8 mouse cellular contexts compared by ENCODE assay signal in the genomic region with DNA sequence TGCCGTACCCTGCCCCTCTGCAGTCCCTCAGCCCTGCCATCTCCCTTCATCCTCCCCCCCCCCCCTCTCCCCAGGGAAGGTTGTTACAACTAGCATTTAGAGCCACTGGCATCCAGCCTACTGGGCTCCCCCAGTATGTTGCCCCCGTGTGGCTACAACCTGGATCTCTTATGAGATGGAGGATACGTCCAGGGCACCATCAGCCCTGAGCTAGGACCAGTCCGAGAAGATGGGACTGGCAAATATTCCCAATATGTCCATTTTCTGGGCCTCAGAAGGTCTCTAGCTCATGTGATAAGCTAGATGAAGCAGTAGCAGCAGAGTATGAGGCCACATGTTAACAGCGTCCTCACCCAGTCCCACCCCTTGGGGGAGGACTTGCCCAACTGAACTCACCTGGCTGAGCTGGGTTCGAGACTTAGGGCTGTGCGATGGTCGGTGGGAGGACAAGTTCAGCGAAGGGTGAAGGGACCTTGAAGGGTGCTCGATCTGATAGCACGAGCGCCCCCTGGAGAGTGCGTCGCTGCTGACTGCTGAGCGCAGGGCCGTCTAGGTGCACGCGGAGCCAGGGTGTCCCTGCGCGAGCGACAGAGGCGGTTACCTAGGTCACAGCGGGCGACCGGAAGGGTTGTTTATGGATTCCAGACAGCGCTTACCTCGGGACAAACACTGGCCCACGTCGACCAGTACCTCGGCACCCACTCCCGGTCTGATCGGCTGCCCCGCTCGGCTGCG. TPM values are rescaled to one million over a fixed set of nuclear protein-coding genes. Genes with fewer than 3 reads are reported as not detected.
A peak's percentile ranks its signal among the peaks of the same experiment; 100 is the strongest.
DNase-seq lines count a peak whose midpoint lies in the region; ATAC-seq lines count a peak whose summit lies in the region.

No protein-coding gene starts in this region.

- DNase-seq in adipocyte (ENCODE audit: low spot score) = peak; percentile 81
- DNase-seq in embryo, embryonic 10 days (ENCODE audit: low spot score) = peak; percentile 89
- peak; percentile 88 for DNase-seq in gastrocnemius, postnatal 10 days
- peak; percentile 94 for DNase-seq in induced T-regulatory cell, adult 2 months (ENCODE audit: low read depth)
- peak; percentile 70 to 75 for DNase-seq in left cerebral cortex, adult 8-10 months (ENCODE audit: low spot score in 2 of 2)
- peak; percentile 86 to 89 for DNase-seq in right cerebral cortex, adult 2 months (ENCODE audit: low spot score in 2 of 2)
- DNase-seq in urinary bladder, postnatal 10 days (ENCODE audit: low spot score) = peak; percentile 39

- peak; percentile 86 for ATAC-seq in megakaryocyte, adult 5-6 weeks (ENCODE audit: poor library complexity, severe bottlenecking)

RNA-seq across cellular contexts. Expression of a gene that starts 0.5 kb away (rescaled TPM):
- 10 to 100 TPM; 14.2 to 14.6 TPM for total RNA-seq in gastrocnemius, postnatal 10 days (2021)
- total RNA-seq in left cerebral cortex, adult 8-10 months (2022) = 10 to 100 TPM; 23.2 to 28.0 (median 26.8) TPM
- total RNA-seq in megakaryocyte, adult 5-6 weeks (2015) = 7.3 and 10.4 TPM in 2 replicates
- 3.4 and 5.7 TPM in 2 replicates for total RNA-seq in megakaryocyte, adult 5-6 weeks (2017)

RNA-seq across cellular contexts. Expression of a gene that starts 3.6 kb away (rescaled TPM):
- under 1 TPM; 0.38 to 0.50 TPM for total RNA-seq in gastrocnemius, postnatal 10 days (2021)
- total RNA-seq in left cerebral cortex, adult 8-10 months (2022) = 1 to 10 TPM in 2 of 4 experiments, under 1 TPM in 2; 0.57 to 1.4 (median 0.90) TPM
- total RNA-seq in megakaryocyte, adult 5-6 weeks (2015) = not detected in 2 replicates
- total RNA-seq in megakaryocyte, adult 5-6 weeks (2017) = 0.07 and 0.12 TPM in 2 replicates

RNA-seq across cellular contexts. Expression of a gene that starts 5.9 kb away (rescaled TPM):
- 1 to 10 TPM in 1 of 2 experiments, under 1 TPM in 1; 0.68 to 1.6 TPM for total RNA-seq in gastrocnemius, postnatal 10 days (2021)
- 1 to 10 TPM; 1.9 to 3.8 (median 2.8) TPM for total RNA-seq in left cerebral cortex, adult 8-10 months (2022)
- not detected in 2 replicates for total RNA-seq in megakaryocyte, adult 5-6 weeks (2015)
- total RNA-seq in megakaryocyte, adult 5-6 weeks (2017) = not detected in 2 replicates

RNA-seq across cellular contexts. Expression of a gene that starts 11.5 kb away (rescaled TPM):
- total RNA-seq in gastrocnemius, postnatal 10 days (2021) = not detected
- total RNA-seq in left cerebral cortex, adult 8-10 months (2022) = 1 to 10 TPM in 1 of 4 experiments, under 1 TPM in 3; 0.70 to 1.1 (median 0.87) TPM
- total RNA-seq in megakaryocyte, adult 5-6 weeks (2015) = not detected in 2 replicates
- not detected in 2 replicates for total RNA-seq in megakaryocyte, adult 5-6 weeks (2017)

RNA-seq across cellular contexts. Expression of a gene that starts 17.7 kb away (rescaled TPM):
- 10 to 100 TPM; 50.5 to 55.8 TPM for total RNA-seq in gastrocnemius, postnatal 10 days (2021)
- 100 to 1,000 TPM in 3 of 4 experiments, 10 to 100 TPM in 1; 98.3 to 110 (median 107) TPM for total RNA-seq in left cerebral cortex, adult 8-10 months (2022)
- 89.5 and 98.1 TPM in 2 replicates for total RNA-seq in megakaryocyte, adult 5-6 weeks (2015)
- 86.6 and 92.0 TPM in 2 replicates for total RNA-seq in megakaryocyte, adult 5-6 weeks (2017)

Comparison
In these comparisons a context has a peak if more than half of its experiments do, and no peak if none do; other contexts are left out.
1. Peak in every context shown above with its lines: DNase-seq and ATAC-seq.
2. DNase-seq: peak in every context shown above with its lines; median percentile 94 in induced T-regulatory cell, adult 2 months; 89 in embryo, embryonic 10 days; 88 in gastrocnemius, postnatal 10 days; 88 in right cerebral cortex, adult 2 months; 81 in adipocyte; 72 in left cerebral cortex, adult 8-10 months; 39 in urinary bladder, postnatal 10 days.